Mouse (Mus musculus) lung, postnatal 0 days (tissue): ENCODE data around the gene Nr2c2. TPM values are rescaled to one million over a fixed set of nuclear protein-coding genes. Genes with fewer than 3 reads are reported as not detected.
A peak's percentile ranks its signal among the peaks of the same experiment; 100 is the strongest.

Experiments used
- ATAC-seq: fragments of 200-750 bp; cut with Nextera tagmentation; 2 replicates; pipeline ENCODE4 v1.8.0; 2017; ENCODE audit warnings: moderate library complexity
- DNase-seq: peaks from one replicate; pipeline ENCODE4 v3.0.0-alpha.2; 2016; ENCODE audit warnings: low spot score
- H3K27ac ChIP-seq: fragments of 300-500 bp; sonication (generic); 2 replicates; pipeline ENCODE4 v1.5.1; 2014; ENCODE audit warnings: antibody characterized with exemption, mild to moderate bottlenecking, low read length, mixed read lengths
- H3K27me3 ChIP-seq: fragments of 300-500 bp; sonication (generic); replicated peaks from 2 replicates; pipeline ENCODE4 v1.6.1; 2014; ENCODE audit warnings: low read length, mixed read lengths; ENCODE audit not compliant: insufficient read depth
- H3K36me3 ChIP-seq: fragments of 300-500 bp; sonication (generic); 2 replicates; pipeline ENCODE4 v1.6.1; 2014; ENCODE audit warnings: low read length, mixed read lengths; ENCODE audit not compliant: insufficient read depth
- H3K4me1 ChIP-seq: fragments of 300-500 bp; sonication (generic); 2 replicates; pipeline ENCODE4 v1.6.1; 2014; ENCODE audit warnings: antibody characterized with exemption, low read depth, low read length, mixed read lengths; ENCODE audit not compliant: insufficient read depth
- H3K4me2 ChIP-seq: fragments of 300-500 bp; sonication (generic); replicated peaks from 2 replicates; pipeline ENCODE4 v1.6.1; 2014; ENCODE audit warnings: low read depth, mild to moderate bottlenecking, low read length, moderate library complexity, mixed read lengths
- H3K4me3 ChIP-seq: fragments of 300-500 bp; sonication (generic); 2 replicates; pipeline ENCODE4 v1.5.1; 2014; ENCODE audit warnings: low read depth, low read length
- H3K9ac ChIP-seq: fragments of 300-500 bp; sonication (generic); replicated peaks from 2 replicates; pipeline ENCODE4 v1.6.1; 2014; ENCODE audit warnings: low read depth, mild to moderate bottlenecking
- H3K9me3 ChIP-seq: fragments of 300-500 bp; sonication (generic); 2 replicates; pipeline ENCODE4 v1.6.1; 2016; ENCODE audit warnings: low read length, mixed read lengths
- CTCF ChIP-seq: IDR thresholded peaks from 2 replicates; pipeline ENCODE4 v1.5.1; 2016; ENCODE audit warnings: antibody characterized with exemption, mild to moderate bottlenecking
- EP300 ChIP-seq: IDR thresholded peaks from 2 replicates; pipeline ENCODE4 v1.6.1; 2016; ENCODE audit warnings: antibody characterized with exemption, mild to moderate bottlenecking, control low read depth
- WGBS: fragments of 180-500 bp; shearing (Covaris S2); extraction: QIAGEN DNeasy Blood & Tissue Kit; methylation state at CpG from one replicate; pipeline ENCODE4 v1.1.7; 2014; 5-methylcytosine and 5-hydroxymethylcytosine counted together
- polyA plus RNA-seq: library from polyadenylated mRNA; unstranded; fragments of >200 nt; fragmentation: Nextera tagmentation; extraction: Ambion mirVana; gene quantifications from 2 replicates; pipeline ENCODE4 v1.2.1, GENCODE M21; 2015

The Nr2c2 gene
- polyA plus RNA-seq, 1 experiment from 2014 or later = 14.7 TPM

DNA sequence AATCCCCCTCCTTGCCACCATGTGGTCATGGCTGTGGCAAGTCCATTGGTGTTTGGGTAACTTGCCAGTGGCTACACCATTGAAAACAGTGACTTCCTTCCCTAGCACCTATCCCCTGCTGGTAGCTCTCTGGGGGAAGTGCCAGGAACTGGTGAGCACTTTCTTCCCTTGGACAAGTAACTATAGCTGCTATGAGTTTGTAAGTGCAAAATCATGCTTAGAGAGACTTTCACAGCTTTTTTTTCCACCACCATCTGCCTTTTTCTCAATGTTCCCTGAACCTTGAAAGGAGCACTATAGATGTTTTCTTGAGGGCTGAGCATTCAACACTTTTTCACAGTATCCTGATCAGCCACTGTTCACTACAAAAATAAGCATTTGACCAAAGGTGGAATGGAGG lies 33.4 kb downstream of the Nr2c2 start:
- no peaks in the 10 kb centered on the region for H3K27me3 ChIP-seq
- TF ChIP-seq CTCF (no peak), EP300 (no peak)
- H3K4me3 ChIP-seq = no peak overlapping the region
- no peak overlapping the region for H3K27ac ChIP-seq
- no peak overlapping the region for H3K9ac ChIP-seq
- no peak for ATAC-seq
- no peaks in the 10 kb centered on the region for H3K36me3 ChIP-seq
- H3K4me2 ChIP-seq = no peak overlapping the region
- H3K9me3 ChIP-seq = no peaks in the 10 kb centered on the region
- H3K4me1 ChIP-seq = no peaks in the 10 kb centered on the region
- no peak for DNase-seq

DNA sequence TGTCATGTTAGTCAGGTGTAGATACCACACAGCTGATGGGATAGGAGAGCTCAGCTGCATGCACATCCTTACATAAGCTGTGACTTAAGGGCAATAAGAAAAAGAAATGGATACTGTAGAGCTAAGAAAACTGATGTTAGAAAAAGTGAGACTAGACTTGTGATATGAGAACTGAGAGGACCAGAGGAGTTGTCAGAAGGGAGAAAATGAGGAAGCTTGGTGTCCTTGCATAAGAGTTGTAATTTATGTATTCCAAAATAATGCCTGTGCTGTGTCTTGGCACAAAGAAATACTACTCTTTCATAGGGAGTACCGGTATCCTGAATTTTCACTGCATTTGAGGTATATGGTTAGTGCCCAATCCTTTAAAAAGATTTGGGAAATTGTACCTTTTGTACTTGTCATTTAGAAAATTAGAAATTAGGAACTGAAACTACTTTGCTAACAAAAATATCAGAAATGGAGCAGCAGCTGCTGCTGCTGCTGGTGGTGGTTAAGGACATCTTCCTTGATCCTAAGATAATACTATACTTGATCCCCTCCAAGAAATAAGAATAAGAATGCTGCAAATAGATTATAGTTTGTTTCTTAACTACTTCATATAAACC lies 35.8 kb downstream of the Nr2c2 start:
- H3K27ac ChIP-seq = no peak overlapping the region
- no peaks in the 10 kb centered on the region for H3K27me3 ChIP-seq
- DNase-seq = peak; percentile 12
- no peak overlapping the region for H3K4me2 ChIP-seq
- no peaks in the 10 kb centered on the region; the same call in 1 of the 2 replicates for H3K4me1 ChIP-seq
- no peaks in the 10 kb centered on the region for H3K9me3 ChIP-seq
- no peak for ATAC-seq
- 94% methylated on average over 1 of the region's 1 CpGs for WGBS
- H3K36me3 ChIP-seq = no peaks in the 10 kb centered on the region
- TF ChIP-seq EP300 (no peak), CTCF (no peak)
- no peak overlapping the region for H3K9ac ChIP-seq
- H3K4me3 ChIP-seq = no peak overlapping the region

DNA sequence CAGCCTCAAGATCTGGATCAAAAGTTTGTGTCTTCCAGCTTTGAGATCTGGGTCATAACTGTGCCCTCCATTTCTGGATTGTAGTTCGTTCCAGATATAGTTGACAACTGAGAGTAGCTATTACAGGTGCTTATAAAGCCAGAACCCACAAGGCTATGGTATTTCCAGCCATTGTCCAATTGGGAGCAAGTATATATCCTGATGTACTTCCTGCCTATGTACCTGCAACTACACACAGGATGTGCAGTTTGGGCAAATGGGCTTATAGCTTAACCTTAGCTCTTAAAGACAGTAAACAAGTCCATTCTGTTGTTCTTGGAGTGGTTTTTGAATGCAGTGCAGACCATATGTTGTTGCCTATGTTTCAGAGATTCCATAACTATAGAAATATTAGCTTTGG lies 40.3 kb downstream of the Nr2c2 start:
- no peak overlapping the region for H3K9ac ChIP-seq
- TF ChIP-seq EP300 (no peak), CTCF (no peak)
- WGBS = 80% methylated on average over 1 of the region's 1 CpGs

DNA sequence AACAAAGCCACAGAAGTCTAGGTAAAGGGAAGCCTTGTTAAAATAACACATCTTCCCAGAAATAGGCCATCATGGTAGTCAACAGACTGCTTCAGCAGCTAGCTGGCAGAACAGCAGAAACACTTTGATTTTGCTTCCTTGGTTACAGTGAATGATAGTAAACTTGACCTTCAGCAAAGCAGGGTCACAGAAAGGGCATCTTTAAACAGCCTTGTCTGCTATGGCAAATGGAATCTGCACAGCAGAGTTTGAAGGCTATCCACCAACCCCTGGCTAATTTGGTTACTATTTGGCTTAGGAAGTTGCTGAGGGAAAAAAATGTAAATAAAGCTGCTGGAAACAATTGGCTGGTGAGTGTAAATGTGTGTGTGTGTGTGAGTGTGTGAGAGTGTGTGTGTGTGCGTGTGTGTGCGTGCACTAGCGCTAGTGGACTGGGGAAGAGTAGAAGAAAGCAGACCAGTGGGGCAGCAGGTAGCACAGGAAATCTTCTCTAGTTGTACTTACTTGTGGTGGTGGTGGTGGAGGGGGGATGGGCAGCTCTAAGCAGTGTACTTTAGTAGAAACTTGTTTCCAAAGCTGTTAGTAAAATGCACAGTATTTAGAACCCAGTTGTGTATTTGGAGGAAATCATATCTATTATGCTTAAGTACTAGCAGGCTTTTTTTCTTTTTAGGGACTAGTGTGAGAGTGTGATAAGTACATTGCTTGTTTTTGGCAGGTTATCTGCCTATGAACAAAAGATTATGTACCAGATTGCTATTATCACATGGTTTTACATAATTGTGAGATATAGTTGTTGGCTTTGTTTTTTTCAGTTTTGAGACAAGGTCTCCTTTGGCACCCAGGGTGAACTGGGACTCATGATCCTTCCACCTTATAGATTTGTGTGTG lies 41.1 kb downstream of the Nr2c2 start:
- DNase-seq = no peak
- Histone ChIP-seq H3K27me3 (no peaks in the 10 kb centered on the region), H3K4me3 (no peak overlapping the region), H3K36me3 (no peaks in the 10 kb centered on the region), H3K4me2 (no peak overlapping the region), H3K9me3 (no peaks in the 10 kb centered on the region), H3K27ac (no peak overlapping the region), H3K9ac (no peak overlapping the region), H3K4me1 (no peaks in the 10 kb centered on the region; the same call in 1 of the 2 replicates)
- ATAC-seq = no peak
- TF ChIP-seq CTCF = no peak
- TF ChIP-seq EP300 = no peak
- WGBS = 47% methylated on average over 3 of the region's 3 CpGs

More for the DNA sequence above, 40.3 kb downstream of the Nr2c2 start:
- Histone ChIP-seq H3K27me3 (no peaks in the 10 kb centered on the region), H3K4me3 (no peak overlapping the region), H3K27ac (no peak overlapping the region), H3K4me1 (no peaks in the 10 kb centered on the region; the same call in 1 of the 2 replicates), H3K9me3 (no peaks in the 10 kb centered on the region), H3K4me2 (no peak overlapping the region), H3K36me3 (no peaks in the 10 kb centered on the region)
- ATAC-seq (no peak), DNase-seq (no peak)

DNA sequence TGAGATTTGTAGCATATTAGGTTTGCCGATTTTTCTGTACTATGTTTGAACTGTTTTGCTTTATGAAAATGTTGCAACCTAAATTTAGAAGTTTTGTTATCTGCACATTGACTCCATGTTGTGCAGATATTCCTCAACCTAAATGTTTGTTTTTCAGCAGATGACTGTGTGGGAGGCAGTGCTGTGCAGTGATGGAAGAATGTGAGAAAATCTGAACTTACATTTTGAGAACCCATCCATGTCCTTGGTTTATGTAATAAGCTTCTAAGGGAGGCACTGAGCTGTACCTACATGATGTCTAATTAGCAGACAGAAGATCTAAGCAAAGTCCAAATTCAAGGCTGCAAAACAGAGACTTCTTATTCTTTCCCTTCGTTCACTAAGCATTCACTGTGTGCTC lies 42.4 kb downstream of the Nr2c2 start:
- H3K27ac ChIP-seq = no peak overlapping the region
- H3K4me3 ChIP-seq = no peak overlapping the region
- TF ChIP-seq CTCF (no peak), EP300 (no peak)
- no peak for ATAC-seq
- no peaks in the 10 kb centered on the region for H3K9me3 ChIP-seq
- H3K27me3 ChIP-seq = no peaks in the 10 kb centered on the region
- 94% methylated on average over 2 of the region's 2 CpGs for WGBS
- no peak for DNase-seq
- H3K4me1 ChIP-seq = no peaks in the 10 kb centered on the region; the same call in 1 of the 2 replicates
- no peak overlapping the region for H3K4me2 ChIP-seq
- H3K9ac ChIP-seq = no peak overlapping the region
- H3K36me3 ChIP-seq = no peaks in the 10 kb centered on the region

DNA sequence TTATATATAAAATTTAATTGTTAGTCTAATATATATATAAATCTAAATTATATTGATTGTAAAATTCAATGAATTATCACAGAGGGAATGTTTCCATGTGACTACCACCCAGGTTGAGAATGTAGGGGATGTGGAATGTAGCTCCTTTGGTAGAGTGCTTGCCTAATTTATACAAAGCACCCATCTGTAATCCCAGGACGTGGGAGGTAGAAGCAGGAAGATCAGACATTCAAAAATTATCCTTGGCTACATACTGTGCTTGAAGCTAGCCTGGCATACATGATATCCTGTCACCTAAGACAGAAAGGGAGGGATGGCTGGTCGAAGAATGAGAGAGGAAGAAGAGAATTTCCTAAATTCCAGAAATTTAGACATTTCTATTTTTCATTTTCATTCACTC lies 45.2 kb downstream of the Nr2c2 start:
- Histone ChIP-seq H3K27me3 (no peaks in the 10 kb centered on the region), H3K27ac (no peak overlapping the region), H3K36me3 (no peaks in the 10 kb centered on the region), H3K9me3 (no peaks in the 10 kb centered on the region), H3K4me3 (no peak overlapping the region), H3K4me2 (no peak overlapping the region), H3K9ac (no peak overlapping the region), H3K4me1 (no peaks in the 10 kb centered on the region; the same call in 1 of the 2 replicates)
- DNase-seq (no peak), ATAC-seq (no peak)
- TF ChIP-seq EP300 (no peak), CTCF (no peak)
- WGBS = 56% methylated on average over 2 of the region's 2 CpGs
